Mouse (Mus musculus): ENCODE measurements around the gene Ush1c. TPM values are rescaled to one million over a fixed set of nuclear protein-coding genes. Genes with fewer than 3 reads are reported as not detected.

Ush1c gene
- polyA plus RNA-seq, 1 experiment from 2014 or later = 0.84 TPM

DNA sequence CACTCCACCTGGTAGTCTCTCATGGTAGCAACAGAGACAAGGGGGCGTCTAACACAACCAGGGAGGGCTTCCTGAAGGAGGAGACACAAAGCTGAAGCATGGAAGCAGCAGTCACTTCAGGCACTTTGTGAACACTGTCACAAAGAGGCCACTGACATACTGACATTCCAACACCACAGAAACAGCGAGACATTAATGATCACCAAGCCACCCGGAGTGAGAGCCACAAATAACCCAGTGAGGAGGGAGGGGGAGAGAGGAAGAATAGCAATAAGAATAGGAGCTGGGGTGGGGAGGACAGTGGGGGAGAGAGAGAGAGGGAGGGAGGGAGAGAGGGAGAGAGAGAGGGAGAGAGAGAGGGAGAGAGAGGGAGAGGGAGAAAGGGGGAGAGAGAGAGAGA is 76.7 kb downstream of the Ush1c start:
- H3K36me3 ChIP-seq = no peaks in the 10 kb centered on the region
- no peak overlapping the region for H3K9ac ChIP-seq
- no peak overlapping the region for H3K27ac ChIP-seq
- no peaks in the 10 kb centered on the region for H3K4me1 ChIP-seq
- WGBS = 41% methylated on average over 3 of the region's 3 CpGs
- 0 out of 2 replicates have a peak, but pooled peaks cover 4% of the 10 kb centered on the region for H3K27me3 ChIP-seq
- H3K9me3 ChIP-seq = no peaks in the 10 kb centered on the region
- no peak overlapping the region for H3K4me2 ChIP-seq (replicated peaks)
- no peak overlapping the region for H3K4me3 ChIP-seq
- no peak for ATAC-seq (ENCODE audit: low FRiP score, low read depth)

DNA sequence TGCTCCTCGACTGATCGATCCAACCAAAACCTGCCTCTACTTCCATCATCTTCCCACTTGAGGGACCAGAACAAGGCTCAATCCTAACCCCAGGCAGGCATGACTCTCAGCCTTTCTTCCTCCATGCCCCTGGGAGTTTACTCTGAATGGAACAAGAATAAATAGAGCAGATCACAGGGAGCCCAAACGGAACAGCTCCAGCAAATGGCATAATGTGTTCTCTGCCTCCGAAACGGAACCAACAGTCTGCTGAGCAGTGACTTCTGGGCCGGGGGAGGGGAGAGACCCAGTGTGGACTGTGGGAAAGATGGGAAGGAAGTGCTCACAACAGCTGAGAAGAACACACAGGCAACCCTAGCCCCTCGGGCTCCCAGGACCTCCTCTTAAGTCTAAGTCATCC is 80.6 kb downstream of the Ush1c start:
- Histone ChIP-seq H3K9me3 (no peaks in the 10 kb centered on the region), H3K9ac (no peak overlapping the region), H3K27me3 (peaks cover 20% of the 10 kb centered on the region), H3K4me1 (no peaks in the 10 kb centered on the region), H3K27ac (no peak overlapping the region), H3K36me3 (no peaks in the 10 kb centered on the region), H3K4me3 (no peak overlapping the region), H3K4me2 (replicated peaks) (no peak overlapping the region)
- WGBS = 67% methylated on average over 7 of the region's 7 CpGs
- no peak for ATAC-seq (ENCODE audit: low FRiP score, low read depth)

DNA sequence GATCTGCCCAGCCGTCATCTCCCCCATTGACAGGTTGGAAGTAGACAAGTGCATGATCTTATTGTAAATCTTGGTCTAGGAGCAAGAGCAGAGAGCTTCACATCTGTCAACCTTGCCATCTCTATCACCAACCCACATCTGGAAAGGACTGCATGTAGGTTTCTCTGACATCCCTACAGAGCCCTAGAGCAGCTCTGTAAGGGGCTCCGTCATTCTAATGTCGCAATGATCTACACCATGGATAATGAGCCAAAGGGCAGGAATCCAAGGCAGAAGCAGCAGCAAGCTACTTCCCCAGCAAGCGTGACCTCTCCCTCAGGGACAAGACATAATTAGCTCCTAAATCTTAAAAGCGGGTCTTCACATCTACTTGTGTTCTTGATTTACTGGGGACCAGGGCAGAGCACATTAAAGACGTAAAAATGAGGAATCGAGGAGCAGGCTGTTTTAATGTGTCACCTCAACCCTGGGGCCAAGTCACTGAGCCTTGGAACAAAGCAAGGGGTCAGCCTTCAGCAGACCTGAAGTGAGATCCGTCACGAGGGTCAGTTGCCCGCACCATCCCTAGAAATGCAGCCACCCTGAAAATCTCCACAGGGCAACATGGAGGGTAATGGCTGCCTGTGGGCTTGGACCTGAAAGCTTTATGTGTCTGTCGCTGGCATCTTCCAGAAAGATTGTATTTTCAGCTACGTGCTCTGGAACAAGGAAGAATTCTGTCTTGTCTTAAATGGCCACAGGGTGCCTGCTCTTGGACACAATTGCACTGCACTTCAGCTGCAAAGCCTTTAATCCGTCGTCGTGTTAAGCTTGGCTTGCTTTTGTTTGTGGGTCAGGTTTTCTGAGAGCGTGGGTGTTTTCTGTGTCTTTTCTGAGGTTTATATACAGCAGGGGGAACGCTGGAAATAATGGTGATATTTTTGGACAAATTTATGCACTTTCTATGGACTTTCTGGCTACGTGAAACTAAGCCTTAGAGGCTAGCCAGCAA is 83.5 kb downstream of the Ush1c start:
- H3K9me3 ChIP-seq = no peaks in the 10 kb centered on the region
- WGBS = 33% methylated on average over 18 of the region's 18 CpGs
- H3K36me3 ChIP-seq = no peaks in the 10 kb centered on the region
- no peak overlapping the region for H3K27ac ChIP-seq
- H3K4me1 ChIP-seq = no peaks in the 10 kb centered on the region
- ATAC-seq (ENCODE audit: low FRiP score, low read depth) = no peak
- no peak overlapping the region for H3K4me2 ChIP-seq (replicated peaks)
- no peak overlapping the region for H3K4me3 ChIP-seq
- H3K27me3 ChIP-seq = peaks cover 16% of the 10 kb centered on the region
- H3K9ac ChIP-seq = no peak overlapping the region

DNA sequence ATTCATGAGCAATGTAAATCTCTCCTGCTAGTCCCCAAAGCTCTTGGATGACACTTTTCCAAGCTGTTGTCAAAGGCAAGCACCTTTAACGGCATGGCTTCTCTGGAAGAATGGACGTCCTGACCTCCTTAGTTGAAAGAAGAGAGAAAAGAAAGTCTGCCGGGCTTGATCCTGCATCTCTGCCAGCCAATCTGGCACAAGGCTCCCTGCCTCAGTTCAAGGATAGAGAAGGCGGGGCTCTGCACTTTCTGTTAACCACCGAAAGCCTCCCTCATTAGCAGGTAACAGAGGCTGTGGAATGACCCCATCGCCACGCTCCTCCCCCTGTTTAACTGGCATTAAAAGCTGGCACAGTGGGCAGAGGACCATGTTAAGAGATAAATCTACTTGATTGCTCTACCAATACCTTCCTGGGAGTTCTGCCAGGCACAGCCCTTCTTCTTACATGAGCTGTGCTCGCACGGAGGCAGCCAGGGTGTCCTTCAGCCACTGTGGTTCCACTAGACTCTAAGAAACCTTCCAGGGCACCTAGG is 85.4 kb downstream of the Ush1c start:
- Histone ChIP-seq H3K4me1 (no peaks in the 10 kb centered on the region), H3K36me3 (no peaks in the 10 kb centered on the region), H3K4me3 (no peak overlapping the region), H3K27ac (no peak overlapping the region), H3K9me3 (no peaks in the 10 kb centered on the region), H3K27me3 (peaks cover 16% of the 10 kb centered on the region), H3K4me2 (replicated peaks) (no peak overlapping the region), H3K9ac (no peak overlapping the region)
- ATAC-seq (ENCODE audit: low FRiP score, low read depth) = no peak
- 70% methylated on average over 9 of the region's 9 CpGs for WGBS

DNA sequence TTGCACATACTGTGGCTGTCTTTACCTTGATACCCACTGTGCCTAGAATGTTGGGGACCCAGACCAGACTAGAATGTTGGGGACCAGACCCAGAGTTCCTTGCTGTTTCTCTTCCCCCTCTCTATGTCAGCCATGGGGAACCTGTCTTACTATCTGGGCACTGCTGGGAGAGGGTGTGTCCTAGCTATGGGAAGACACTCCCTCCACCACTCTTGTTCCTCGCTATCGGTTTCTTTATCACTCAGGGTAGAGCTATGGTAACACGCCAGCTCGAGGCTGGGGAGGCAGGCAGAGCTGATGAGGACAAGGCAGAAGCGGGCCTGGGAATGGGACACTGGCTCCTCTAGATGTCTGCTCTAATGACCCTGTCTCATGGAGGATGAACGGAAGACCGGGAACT is 90.9 kb downstream of the Ush1c start:
- Histone ChIP-seq H3K27ac (no peak overlapping the region), H3K36me3 (no peaks in the 10 kb centered on the region), H3K4me3 (no peak overlapping the region), H3K27me3 (no peaks in the 10 kb centered on the region), H3K4me2 (replicated peaks) (no peak overlapping the region), H3K9ac (no peak overlapping the region), H3K9me3 (no peaks in the 10 kb centered on the region), H3K4me1 (no peaks in the 10 kb centered on the region)
- WGBS = 88% methylated on average over 7 of the region's 7 CpGs
- ATAC-seq (ENCODE audit: low FRiP score, low read depth) = no peak

DNA sequence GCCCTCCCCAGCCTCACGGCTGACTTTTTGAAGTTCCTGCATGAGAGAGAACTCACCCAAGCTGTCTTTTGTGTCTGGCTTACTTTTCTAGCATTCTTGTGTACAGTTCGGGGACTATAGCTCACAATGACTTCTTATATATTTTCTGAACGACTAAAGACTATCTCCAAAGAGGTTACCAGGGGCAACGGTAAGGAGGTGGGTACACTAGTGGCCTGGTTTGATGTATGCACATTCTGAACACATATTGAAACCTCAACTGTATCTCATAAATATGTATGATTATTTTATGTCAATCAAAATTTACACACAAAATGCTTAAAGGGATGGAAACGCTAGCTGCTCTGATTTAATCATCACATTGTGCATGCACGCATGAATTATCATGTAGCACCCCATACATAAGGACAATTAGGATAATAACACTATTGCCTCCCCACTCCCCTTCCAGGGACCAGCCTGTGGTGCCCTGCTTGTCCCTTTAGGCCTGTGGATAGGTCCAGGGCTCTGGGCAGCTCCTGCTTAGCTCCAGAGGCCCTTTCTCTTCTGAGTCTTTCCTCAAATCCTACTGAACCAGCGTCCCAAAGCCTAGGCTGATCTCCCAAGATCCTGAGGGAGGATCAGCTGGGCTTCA is 91.5 kb downstream of the Ush1c start:
- no peak overlapping the region for H3K27ac ChIP-seq
- no peak overlapping the region for H3K9ac ChIP-seq
- no peaks in the 10 kb centered on the region for H3K4me1 ChIP-seq
- no peaks in the 10 kb centered on the region for H3K36me3 ChIP-seq
- H3K4me3 ChIP-seq = no peak overlapping the region
- no peak overlapping the region for H3K4me2 ChIP-seq (replicated peaks)
- no peaks in the 10 kb centered on the region for H3K9me3 ChIP-seq
- H3K27me3 ChIP-seq = no peaks in the 10 kb centered on the region
- no peak for ATAC-seq (ENCODE audit: low FRiP score, low read depth)
- WGBS = 87% methylated on average over 7 of the region's 7 CpGs

Other genes with a start within 250 kb of the Ush1c start
- gene Abcc6, start 208.2 kb downstream of the Ush1c start, polyA plus RNA-seq (2015; fragmentation: Nextera tagmentation; extraction: Ambion mirVana) = 0.19 and 0.50 TPM in 2 replicates
- 24.3 and 26.5 TPM in 2 replicates for gene Nomo1, start 204.8 kb downstream of the Ush1c start, polyA plus RNA-seq (2015; fragmentation: Nextera tagmentation; extraction: Ambion mirVana)
- 0.18 and 0.23 TPM in 2 replicates for gene Kcnj11, start 137.7 kb downstream of the Ush1c start, polyA plus RNA-seq (2015; fragmentation: Nextera tagmentation; extraction: Ambion mirVana)
- 0.96 and 1.1 TPM in 2 replicates for gene Abcc8, start 58.5 kb downstream of the Ush1c start, polyA plus RNA-seq (2015; fragmentation: Nextera tagmentation; extraction: Ambion mirVana)
- gene Otog, start 2.5 kb upstream of the Ush1c start, polyA plus RNA-seq (2015; fragmentation: Nextera tagmentation; extraction: Ambion mirVana) = 0.43 and 0.56 TPM in 2 replicates
- 59.2 and 69.5 TPM in 2 replicates for gene Myod1, start 138.0 kb upstream of the Ush1c start, polyA plus RNA-seq (2015; fragmentation: Nextera tagmentation; extraction: Ambion mirVana)
- gene Kcnc1, start 158.0 kb upstream of the Ush1c start, polyA plus RNA-seq (2015; fragmentation: Nextera tagmentation; extraction: Ambion mirVana) = 0.06 and 0.60 TPM in 2 replicates

Measured in limb, embryonic 13.5 days (tissue).